Mouse (Mus musculus) common myeloid progenitor, adult 5-6 weeks (primary cell): ENCODE measurements around the gene Rnf144b. TPM values are rescaled to one million over a fixed set of nuclear protein-coding genes. Genes with fewer than 3 reads are reported as not detected.

ENCODE experiments used
- ATAC-seq: replicated peaks from 2 replicates; pipeline ENCODE4 v1.8.0; 2016; ENCODE audit warnings: low read depth, mild to moderate bottlenecking, moderate TSS enrichment, inconsistent platforms; ENCODE audit not compliant: poor library complexity, severe bottlenecking
- total RNA-seq: library from RNA; stranded (forward); fragments of 200-1000, 187-1606 nt; gene quantifications from 2 replicates; pipeline ENCODE4 v1.2.3, GENCODE M21; 2017

Gene Rnf144b
- total RNA-seq, 1 experiment from 2014 or later, result 1.7 TPM

DNA sequence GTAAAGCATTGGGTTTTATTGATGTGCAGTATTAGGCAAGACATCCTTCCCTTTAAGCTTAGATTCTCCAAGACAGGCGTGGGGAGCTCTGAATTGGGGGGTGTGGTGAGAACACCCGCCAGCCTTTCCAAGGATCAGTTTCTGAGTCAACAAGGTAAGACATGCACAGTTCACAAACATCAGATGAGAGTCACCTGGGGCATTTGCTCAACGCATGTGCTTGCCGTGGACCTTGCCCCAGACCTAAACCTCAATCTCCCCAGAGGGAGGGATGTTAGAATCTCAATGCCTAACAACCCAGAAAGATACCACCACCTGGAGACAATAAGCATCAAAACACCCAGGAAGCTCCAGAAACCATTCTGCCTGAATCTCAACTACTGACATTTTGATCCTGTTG lies 47.6 kb downstream of the Rnf144b start:
- no peak for ATAC-seq

DNA sequence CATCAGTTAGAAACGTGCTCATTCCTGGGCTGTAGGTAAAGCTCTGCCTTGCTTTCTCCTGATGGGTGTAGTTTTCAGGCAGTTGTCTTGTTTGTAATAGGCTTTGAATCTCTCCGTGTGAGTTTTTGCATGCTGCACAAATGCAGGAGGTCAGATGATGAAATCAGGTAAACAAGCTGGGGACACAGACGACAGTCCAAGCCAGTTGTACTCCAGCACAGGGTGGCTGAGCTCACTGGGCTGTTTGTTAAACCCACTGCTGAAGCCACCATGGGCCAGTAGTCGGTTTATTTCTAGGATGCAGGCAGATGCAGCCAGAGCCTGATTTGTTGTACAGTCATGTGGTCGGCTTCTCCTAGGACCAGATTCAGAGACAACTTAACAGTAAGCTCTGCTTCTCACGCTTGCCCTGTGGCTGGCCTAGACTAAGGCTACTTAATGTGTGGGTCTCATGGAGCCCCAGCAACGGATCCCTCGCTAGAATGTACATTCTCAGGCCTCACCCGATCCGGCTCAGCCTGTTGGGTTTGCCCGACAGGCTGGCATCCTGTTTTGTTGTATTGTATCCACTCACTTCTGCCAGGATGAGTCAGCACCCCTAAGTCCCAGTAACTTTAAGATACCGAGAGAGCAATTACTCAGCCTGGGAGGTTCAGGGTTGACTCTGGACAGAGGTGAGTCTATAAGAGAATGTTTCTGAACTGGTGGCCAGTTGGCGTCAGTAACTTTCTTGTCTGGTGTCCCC lies 48.5 kb downstream of the Rnf144b start:
- no peak for ATAC-seq

DNA sequence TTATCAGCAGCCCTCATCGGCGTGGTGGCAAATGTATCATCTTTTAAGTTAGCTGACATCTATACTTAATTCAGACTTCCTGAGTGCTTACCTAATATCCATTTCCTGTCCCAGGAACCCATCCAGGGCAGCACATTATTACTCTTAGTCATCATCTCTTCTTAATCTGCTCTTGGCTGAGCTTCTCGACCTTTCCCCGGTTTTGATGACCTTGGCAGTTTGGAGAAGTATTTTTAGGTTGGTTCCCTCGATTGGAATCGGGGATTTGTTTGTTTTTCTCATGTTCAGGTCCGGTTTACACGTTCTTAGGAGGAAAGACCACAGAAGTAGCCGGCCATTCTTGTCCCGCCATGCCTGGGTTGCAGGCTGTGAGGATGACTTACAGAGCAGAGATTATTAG lies 50.4 kb downstream of the Rnf144b start:
- ATAC-seq, result no peak

DNA sequence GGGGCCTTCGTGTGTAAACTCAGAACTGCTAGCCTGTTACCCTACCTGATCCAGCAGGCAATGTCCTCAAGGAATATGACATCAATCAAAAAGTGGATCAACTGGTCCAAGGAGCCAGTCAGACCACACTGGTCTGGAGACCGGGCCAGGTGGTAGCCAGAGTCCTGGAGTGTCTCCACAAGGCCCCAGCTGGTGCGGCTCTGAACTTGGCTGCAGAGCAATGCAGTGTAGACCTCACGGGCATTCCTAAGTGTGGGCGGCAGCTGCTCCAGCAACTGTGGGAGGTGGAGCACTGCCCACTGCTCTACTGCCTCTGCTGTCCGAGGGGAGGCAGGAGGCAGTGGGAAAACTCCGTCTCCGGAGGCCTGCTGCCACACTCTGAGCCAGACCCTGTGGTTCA lies 55.7 kb downstream of the Rnf144b start:
- ATAC-seq, result no peak

DNA sequence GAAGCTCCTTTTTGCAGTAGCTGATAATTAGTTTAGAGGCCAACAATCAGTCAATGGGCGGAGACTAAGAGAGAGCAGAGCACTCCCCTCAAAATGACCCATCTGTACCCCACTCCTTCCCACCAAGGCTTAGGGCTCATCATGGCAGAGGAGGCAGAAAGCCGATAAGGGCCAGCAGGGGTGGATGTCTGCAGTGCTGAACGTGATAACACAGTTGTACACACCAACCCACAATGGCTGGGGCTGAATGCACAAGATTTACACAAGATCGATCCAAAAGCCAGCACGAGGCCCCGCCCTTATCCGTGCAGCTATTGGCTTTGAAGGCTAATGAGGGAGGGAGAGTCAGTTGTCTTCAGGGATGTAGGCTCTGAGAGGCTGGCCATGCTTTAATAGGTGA lies 58.3 kb downstream of the Rnf144b start:
- ATAC-seq, result no peak

DNA sequence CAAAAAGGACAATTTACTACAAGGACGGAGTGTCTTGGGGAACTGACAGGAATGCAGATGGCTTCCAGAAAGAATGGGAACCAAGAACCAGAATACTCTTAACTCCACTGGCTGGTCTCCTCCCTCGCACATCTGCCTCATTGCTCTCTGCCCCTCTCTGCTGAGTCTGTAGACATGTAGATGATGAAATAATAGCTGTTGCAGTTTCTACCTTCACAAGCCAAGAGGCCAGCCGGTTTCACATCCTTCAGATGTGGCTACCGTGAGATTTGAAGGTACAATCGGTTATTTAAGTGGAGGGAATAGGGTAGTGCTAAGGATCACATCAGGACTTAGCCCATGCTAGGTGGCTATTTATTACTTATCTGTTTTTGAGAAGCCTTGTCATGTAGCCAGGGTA lies 59.9 kb downstream of the Rnf144b start:
- ATAC-seq, result peak; percentile 69

DNA sequence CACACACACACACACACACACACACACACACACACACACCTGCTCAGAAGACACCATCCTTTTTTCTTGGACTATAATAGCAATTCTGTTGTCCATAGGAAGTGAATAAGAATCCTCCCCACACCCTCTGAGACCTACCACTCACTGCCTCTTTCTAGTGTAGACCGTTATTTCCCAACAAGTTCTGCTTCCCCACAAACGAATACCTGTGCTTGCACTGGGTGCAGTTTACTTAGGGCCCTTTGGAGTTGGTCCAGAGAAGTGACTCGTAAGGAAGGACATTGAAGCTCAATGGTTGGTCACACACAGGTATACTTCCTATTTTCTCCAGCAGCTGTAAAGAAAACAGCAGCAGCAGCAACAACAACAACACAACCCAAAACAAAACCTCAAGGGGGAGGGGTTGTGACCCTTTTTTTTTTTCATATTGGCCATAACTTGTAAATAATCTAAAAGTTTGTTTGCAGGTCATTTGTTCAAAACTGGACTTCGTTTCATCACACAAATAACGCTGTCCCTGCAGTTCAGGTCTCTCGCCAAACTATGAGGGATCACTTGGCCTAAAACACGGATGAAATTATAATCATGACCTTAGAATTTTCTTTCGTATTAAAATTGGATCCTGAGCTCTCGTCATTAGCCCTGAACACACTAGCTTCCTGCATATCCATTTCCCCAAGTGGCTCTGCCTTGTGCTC lies 60.7 kb downstream of the Rnf144b start:
- ATAC-seq, result no peak

DNA sequence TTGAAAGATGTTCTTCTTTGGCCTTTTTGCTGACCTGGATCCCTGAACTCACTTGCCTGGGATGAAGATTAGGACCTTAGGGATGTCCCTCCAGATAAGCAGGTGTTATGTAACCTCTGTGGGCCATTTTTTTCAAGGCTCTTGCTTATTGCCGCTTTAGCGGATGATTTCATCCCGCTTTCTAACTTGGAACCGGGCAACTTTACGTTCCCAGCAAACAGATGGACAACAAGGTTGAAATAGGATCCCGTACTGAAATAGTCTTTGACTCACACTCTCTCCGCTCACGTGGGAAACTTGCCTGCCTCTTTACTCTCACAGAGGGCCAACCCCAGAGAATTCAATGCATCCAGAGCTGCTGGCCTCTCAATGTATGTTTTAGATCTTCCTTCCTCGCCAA lies 61.3 kb downstream of the Rnf144b start:
- ATAC-seq, result no peak

DNA sequence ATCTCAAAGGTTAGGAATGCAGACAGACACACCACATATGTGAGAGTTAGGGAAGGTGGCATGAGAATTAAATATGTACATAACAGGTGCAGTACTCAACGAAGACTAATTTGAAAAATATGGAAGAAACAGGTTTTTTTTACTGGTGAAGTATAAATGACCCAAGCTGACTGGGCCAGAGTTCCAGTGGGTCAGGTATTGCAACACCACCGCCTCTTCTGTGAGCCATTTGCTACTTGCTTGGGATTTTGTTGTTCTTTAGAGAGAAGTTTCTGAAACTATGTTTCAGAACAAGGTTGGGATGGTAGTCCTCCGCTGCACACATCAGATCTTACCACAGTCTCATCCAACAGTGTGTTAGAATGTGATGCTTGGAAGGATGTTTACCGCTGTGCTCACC lies 65.4 kb downstream of the Rnf144b start:
- no peak for ATAC-seq

DNA sequence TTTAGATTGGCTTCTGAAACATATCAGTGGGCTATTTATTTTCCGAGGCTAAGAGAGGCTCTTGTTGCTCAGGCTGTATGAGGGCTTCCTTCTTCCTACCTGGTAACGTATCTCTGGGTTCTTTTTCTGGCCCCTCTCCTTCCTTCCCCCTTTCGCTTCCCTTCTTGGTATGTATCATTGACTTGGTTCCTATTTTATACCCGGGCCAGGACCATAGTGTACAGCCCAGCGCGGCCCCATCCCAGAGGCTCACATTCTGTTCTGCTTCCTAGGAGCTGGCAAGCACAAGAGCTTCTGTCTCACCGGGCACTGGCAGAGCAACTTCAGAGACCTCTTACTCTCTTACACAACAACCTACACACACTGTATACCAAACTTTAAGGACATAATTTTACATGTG lies 67.5 kb downstream of the Rnf144b start:
- peak; percentile 65 for ATAC-seq

DNA sequence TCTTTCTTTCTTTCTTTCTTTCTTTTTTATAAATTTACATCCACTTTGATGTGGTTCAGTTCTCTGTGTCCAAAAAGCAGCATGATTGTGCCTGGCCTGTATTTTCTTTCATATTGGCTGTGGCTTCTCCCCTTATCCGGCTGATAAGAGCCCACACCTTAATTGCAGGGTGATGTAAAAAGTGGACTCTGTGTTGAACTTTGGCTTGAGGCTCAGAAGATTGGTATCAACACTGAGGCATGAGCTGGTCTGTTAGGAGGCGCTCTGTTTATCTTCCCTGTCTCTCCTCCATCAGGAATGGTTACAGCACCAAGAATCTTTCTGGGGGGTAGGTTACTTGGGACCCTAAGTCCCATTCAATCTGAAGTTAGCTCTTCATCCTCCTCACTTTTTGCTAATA lies 69.7 kb downstream of the Rnf144b start:
- ATAC-seq, result no peak

DNA sequence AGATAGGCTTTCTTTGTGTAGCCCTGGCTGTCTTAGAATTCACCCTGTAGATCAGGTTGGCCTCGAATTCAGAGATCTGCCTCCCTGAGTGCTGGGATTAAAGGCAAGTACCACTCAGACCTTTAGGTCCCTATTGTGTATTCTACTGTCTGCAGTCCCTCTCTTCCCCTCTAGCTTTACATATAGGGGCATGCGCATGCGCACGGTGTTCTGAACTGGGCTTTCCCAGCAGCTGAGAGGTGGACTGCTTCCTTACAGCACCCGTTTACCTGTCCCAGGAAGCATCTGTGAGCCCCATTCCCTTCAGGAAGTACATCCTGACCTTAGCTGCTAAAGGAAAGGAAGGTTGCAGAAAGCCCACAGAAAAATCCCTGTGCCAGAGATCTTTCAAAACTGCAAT lies 70.3 kb downstream of the Rnf144b start:
- ATAC-seq, result no peak

DNA sequence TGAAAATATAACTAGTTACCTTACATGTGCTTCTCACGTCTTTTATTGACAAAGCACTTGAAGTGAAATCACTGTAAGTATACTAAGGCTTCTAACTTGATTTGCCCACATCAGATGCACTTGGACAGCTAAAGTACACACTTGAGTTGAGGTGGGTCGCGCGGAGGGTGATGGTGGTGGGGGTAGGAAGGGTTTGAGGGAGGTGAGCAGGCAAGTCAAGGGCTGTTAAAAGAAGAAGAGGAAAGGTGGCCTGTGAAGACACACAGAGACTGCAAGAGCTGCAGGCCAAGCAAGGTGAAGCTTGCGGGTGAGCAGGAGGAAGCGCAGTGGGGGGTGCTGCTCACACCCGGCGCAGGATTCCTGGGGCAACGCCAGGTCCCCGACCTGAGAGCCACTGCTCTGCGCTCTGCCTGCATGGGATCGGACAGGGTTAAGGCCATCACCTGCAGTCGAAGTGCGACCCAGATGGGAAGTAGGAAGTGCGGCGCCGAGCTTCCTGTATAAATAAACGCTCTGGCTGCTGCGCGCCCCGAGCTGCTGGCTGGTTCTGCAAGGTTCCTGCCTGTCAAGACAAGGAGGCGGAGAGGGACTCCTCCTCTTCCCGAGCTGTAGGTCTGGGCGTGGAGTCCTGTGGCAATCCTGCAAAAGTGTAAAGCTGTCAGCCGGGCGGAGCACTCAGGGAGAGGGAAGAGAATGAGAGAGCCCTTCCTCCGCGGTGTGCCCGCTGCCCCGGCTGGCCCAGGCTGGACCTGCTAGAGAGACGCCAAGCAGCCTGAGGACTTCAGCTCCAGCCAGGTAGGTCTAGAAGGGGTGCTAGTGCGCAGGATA lies 71.1 kb downstream of the Rnf144b start:
- peak; percentile 58 for ATAC-seq

DNA sequence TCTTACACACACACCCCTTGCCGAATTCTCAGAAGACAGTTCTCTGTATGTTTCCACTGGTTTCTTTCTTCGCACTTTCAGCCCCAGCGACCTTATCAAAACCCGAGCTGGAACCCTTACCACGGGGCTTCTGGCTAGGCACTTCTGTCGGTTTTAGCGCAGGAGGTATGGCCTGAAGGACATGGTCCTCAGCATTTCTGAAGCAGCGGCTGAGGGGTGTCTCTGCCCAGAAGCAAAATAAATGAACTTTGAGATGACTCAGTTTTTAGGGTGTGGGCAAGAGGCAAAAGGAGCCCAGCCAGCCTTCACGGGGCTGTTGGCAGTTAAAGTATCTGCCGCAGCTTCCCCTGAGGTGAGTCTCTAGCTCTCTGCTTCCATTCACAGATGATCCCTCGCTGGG lies 72.2 kb downstream of the Rnf144b start:
- ATAC-seq, result 0 out of 2 replicates have a peak, but pooled peaks have one; percentile 13

DNA sequence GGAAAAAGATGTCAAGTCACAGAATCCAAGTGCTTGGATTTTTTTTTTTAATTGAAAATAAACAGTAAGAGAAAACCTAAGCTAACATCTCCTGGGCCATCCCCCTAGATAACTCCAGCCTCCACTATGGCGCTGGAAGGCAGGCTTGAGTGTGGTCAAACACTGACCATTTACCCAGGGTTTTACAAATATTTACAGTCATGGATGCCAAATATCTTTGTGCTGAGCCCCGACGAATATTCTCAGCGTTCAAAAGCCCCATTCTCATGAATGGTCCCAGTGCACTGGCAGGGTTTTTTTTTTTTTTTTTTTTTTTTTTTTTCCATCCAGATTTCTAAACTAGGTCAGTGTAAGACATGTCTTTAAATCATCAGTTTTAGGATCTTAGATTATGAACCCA lies 73.0 kb downstream of the Rnf144b start:
- no peak for ATAC-seq

DNA sequence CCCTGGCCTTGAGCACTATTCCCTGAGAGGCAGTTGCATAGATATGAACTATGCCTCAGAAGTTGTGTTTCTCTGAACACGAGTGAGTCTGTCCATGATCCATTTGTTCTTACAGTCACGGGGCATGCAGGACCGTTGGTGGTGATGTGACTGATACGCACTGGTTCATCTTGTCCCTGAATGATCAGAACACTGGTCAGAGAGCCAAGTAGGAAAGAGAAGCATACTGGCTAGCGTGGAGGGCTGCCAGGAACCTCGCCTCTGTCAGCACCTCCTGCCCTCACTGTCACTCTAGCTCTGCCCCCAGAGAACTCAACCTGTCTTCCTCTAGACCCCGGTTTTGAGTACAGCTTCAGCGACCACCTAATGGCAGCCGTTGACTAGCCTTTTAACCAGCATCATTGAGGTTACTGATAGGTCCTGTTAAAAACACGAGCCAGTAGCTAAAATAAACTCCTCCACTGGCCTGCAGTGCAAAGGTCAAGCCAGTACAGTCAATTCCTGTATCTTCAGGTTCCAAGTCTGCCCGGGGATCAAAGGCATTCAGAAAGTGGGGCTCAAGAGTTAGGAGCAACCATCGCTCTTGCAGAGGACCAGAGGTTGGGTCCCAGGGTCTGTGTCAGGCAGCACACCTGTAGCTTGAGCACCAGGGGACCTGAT lies 77.7 kb downstream of the Rnf144b start:
- no peak for ATAC-seq

DNA sequence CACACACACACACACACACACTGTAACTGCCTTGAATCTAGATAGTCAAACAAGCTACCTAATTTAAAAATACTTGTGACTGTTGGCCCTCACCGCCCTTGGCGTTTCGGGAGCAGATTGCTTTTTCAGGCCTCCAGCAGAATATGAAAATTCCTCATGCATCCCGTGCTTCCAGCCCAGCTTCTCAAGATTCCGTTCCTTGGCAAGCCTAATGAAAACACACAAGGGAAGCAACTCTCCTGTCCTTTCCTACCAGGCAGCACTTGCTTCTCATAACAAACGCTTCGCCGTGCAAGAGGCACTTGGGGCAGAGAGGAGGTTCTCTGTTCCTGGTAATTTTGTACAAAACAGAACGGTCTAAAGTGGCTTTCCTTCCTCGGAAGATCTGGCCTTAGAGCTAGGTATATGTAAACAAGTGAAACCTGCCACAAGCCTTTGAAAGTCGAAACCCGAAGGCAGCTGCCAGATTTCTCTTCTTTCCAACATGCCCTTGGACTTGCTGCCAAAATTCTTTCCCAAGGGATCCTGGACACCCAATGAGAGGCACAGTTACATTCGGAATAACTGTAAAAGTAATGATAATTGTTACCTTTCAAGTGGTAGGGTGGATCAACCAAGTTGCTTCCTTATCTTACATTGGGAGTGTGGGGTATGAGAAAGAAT lies 79.6 kb downstream of the Rnf144b start:
- no peak for ATAC-seq

DNA sequence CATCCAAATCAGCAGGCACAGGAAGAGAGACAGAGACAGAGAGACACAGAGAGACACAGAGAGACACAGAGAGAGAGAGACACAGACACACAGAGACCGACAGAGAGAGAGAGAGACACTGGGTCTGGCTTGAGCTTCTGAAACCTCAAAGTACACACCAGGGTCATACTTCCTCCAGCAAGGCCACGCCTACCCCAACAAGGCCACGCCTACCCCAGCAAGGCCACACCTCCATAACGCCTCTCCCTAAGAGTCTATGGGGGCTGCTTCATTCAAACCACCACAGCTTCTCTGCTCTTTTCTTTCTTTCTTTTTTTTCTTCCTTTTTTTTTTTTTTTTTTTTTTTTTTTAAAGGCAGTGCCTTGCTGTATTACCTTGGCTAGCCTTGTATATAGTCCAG lies 88.0 kb downstream of the Rnf144b start:
- no peak for ATAC-seq

DNA sequence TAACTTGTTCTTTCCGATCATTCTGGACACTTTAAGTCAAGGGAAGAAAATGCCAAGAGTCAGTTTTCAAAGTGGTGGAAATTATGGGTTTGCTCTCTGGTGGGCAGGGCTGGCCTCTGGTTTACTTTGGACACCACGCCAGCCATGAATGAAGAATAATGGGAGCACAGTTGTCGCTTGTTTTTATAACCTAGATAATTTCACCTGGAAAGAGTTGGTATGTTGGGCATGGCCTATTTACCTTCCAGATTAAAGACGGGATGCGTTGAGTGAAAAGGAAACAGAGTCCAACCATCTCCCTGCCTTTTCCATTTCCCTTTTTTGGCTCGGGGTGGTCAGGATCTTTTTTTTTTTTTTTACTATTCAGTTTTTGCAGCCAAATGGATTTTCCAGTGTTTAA lies 88.5 kb downstream of the Rnf144b start:
- ATAC-seq, result no peak

DNA sequence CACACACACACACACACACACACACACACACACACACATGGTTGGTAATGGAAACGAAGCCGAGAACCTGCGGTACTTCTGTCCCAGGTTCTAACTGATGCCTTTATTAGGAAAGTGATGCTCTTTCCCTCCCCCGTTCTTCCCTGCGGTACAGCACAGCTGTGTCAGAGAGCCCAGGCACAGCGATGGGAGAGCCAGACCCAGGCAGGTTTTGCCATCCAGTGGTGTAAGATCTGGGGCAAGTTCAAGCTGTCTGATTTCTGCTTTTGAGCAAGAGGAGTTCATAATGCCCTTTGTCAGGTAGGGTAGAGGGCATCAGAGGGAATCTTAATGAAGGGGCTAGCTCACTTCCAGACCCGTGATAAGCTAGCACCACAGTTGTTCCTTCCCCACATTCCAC lies 89.1 kb downstream of the Rnf144b start:
- no peak for ATAC-seq
